Mouse (Mus musculus): ENCODE data around the gene Gpcpd1. TPM values are rescaled to one million over a fixed set of nuclear protein-coding genes. Genes with fewer than 3 reads are reported as not detected.

Gene Gpcpd1
- total and polyA plus RNA-seq, 2 experiments from 2014 or later: 55.7 to 84.0 TPM

- no peak overlapping the region for H3K27ac ChIP-seq (ENCODE audit: low read depth, low read length)
- no peak for TF ChIP-seq CTCF (IDR thresholded peaks at IDR 0.05)
- H3K9ac ChIP-seq (replicated peaks; ENCODE audit: low read length, poor library complexity, severe bottlenecking): no peak overlapping the region
- H3K27me3 ChIP-seq (ENCODE audit: insufficient read depth, low read length): no peaks in the 10 kb centered on the region
- ATAC-seq (ENCODE audit: low FRiP score) (no peak), DNase-seq (ENCODE audit: low spot score) (no peak)
- WGBS: 89% methylated on average over 4 of the region's 4 CpGs
- H3K9me3 ChIP-seq (ENCODE audit: low read length): no peaks in the 10 kb centered on the region
- no peak overlapping the region for H3K4me3 ChIP-seq (ENCODE audit: low read depth, low read length)
- no peaks in the 10 kb centered on the region for H3K36me3 ChIP-seq (ENCODE audit: insufficient read depth, low read length)
- peaks cover 11% of the 10 kb centered on the region; the same call in 1 of the 2 replicates for H3K4me1 ChIP-seq (ENCODE audit: insufficient read depth, low read length)
- no peak overlapping the region for H3K4me2 ChIP-seq (ENCODE audit: low read depth, low read length, poor library complexity, severe bottlenecking)
These were observed 24.2 kb upstream of the Gpcpd1 start for GRCm38 (mm10) chr2:132611551-132612233.

DNA sequence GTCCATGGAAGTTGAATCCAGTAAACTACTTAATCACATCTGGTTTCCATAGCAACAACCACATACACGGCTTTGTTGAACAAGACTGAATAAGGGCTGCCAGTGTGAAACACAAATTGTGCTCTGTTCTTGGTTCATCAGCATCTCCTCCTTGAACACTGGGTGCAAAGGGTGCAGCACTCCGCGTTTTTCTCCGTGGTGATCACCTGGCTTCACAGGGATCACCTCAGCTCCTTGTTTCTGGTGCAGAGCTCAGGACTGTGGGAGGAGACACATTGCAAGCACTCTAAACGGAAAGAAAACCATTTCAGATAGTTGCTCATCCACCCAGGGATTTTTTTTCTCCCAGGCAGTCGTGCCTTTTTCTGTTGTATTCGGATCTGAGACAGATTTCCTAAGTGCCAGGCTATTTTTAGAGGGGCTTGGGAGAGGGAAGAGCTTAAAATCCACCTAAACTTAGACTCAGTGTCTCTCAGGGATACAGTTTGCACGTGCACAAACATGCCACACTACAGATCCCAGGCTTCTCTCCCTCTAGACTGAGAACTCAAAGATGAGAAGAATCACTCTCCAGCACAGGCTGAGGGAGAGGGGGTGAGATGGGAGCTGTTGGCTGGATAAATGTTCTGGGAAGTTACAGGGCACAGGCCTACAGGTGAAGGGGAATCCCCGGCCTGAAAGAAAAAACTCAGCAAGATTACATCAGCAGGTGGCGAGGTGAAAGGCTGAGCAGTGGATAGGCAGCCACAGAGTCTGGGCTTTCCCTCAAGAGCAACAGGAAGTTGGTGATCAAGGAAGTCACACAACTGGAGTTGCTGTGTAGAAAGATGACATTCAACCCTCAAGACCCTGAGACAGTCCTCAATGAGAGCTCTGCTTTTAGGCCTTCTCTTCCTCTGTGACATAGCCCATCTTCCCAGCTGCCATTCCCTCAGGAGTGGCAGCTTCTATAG lies 19.9 kb upstream of the Gpcpd1 start:
- no peaks in the 10 kb centered on the region for H3K36me3 ChIP-seq (ENCODE audit: insufficient read depth, low read length)
- no peak for TF ChIP-seq CTCF (IDR thresholded peaks at IDR 0.05)
- no peaks in the 10 kb centered on the region for H3K9me3 ChIP-seq (ENCODE audit: low read length)
- H3K27ac ChIP-seq (ENCODE audit: low read depth, low read length): peak overlapping the region; percentile 75
- 0 out of 2 replicates have a peak overlapping the region, but pooled peaks have one; percentile 12 for H3K4me2 ChIP-seq (ENCODE audit: low read depth, low read length, poor library complexity, severe bottlenecking)
- ATAC-seq (ENCODE audit: low FRiP score): peak; percentile 68
- no peaks in the 10 kb centered on the region for H3K27me3 ChIP-seq (ENCODE audit: insufficient read depth, low read length)
- no peak overlapping the region for H3K9ac ChIP-seq (replicated peaks; ENCODE audit: low read length, poor library complexity, severe bottlenecking)
- WGBS: 28% methylated on average over 10 of the region's 10 CpGs
- no peak overlapping the region for H3K4me3 ChIP-seq (ENCODE audit: low read depth, low read length)
- peaks cover 11% of the 10 kb centered on the region; the same call in 1 of the 2 replicates for H3K4me1 ChIP-seq (ENCODE audit: insufficient read depth, low read length)
- DNase-seq (ENCODE audit: low spot score): peak; percentile 67

DNA sequence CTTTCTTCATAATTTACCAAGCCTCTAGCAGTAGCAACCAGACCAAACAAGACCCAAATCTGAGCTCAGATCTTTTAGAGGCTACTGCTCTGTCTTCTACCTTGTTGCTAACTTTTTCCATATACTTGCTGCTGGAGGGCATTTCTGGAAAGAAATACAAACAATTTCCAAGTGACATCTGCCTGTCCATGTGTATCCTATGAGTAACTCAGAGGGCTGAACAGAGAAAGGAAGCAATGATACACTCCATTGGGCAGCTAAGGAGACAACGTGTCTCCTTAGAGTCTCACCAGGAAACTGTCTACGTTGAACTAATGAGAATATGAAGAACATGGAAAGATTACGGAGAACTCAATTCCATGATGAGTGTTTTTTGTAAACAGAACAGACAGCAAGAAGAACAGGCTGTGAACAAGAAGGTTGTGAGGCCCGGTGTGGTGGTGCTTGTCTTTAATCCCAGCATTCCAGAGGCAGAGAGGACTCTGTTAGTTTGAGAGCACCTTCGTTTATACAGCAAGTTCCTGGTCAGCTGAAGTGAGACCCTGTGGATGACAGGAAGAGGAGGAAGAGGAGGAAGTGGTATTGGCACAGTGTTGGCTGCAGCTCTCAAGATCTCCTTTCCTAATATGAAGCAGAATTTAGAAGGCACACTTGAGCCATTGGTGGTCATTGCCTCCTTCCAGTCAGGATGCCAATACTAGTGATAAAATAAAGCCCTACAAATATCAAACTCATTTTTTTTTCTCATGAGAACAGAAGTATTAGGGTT lies 18.4 kb upstream of the Gpcpd1 start:
- no peak for TF ChIP-seq CTCF (IDR thresholded peaks at IDR 0.05)
- DNase-seq (ENCODE audit: low spot score): no peak
- H3K9me3 ChIP-seq (ENCODE audit: low read length): no peaks in the 10 kb centered on the region
- H3K27me3 ChIP-seq (ENCODE audit: insufficient read depth, low read length): no peaks in the 10 kb centered on the region
- 75% methylated on average over 5 of the region's 5 CpGs for WGBS
- no peak overlapping the region for H3K4me3 ChIP-seq (ENCODE audit: low read depth, low read length)
- peaks cover 11% of the 10 kb centered on the region; the same call in 1 of the 2 replicates for H3K4me1 ChIP-seq (ENCODE audit: insufficient read depth, low read length)
- no peaks in the 10 kb centered on the region for H3K36me3 ChIP-seq (ENCODE audit: insufficient read depth, low read length)
- no peak overlapping the region for H3K27ac ChIP-seq (ENCODE audit: low read depth, low read length)
- no peak for ATAC-seq (ENCODE audit: low FRiP score)
- H3K4me2 ChIP-seq (ENCODE audit: low read depth, low read length, poor library complexity, severe bottlenecking): no peak overlapping the region
- H3K9ac ChIP-seq (replicated peaks; ENCODE audit: low read length, poor library complexity, severe bottlenecking): no peak overlapping the region

DNA sequence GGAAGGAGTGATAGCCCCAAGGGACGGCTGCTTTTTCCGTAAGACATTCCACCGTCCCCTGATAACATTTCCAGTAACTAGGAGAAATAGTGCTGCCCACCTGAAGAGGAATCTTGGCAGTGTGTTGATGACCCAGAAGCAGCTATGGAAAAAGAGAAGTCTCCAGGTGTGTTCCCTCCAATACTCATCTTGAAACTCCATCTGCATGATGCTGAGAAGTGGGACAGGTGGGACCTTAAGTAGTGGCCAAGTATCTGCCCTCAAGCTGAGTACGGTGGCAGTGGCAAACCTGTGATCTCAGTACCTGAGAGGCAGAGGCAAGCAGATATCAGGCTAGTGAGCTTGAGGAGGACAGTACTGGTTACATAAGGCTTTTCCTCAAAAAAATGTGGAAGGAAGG lies 17.4 kb upstream of the Gpcpd1 start:
- DNase-seq (ENCODE audit: low spot score) (no peak), ATAC-seq (ENCODE audit: low FRiP score) (no peak)
- no peak overlapping the region for H3K4me3 ChIP-seq (ENCODE audit: low read depth, low read length)
- no peak overlapping the region for H3K4me2 ChIP-seq (ENCODE audit: low read depth, low read length, poor library complexity, severe bottlenecking)
- no peaks in the 10 kb centered on the region for H3K36me3 ChIP-seq (ENCODE audit: insufficient read depth, low read length)
- H3K9ac ChIP-seq (replicated peaks; ENCODE audit: low read length, poor library complexity, severe bottlenecking): no peak overlapping the region
- H3K4me1 ChIP-seq (ENCODE audit: insufficient read depth, low read length): peaks cover 11% of the 10 kb centered on the region; the same call in 1 of the 2 replicates
- WGBS: 96% methylated on average over 4 of the region's 4 CpGs
- no peak for TF ChIP-seq CTCF (IDR thresholded peaks at IDR 0.05)
- H3K9me3 ChIP-seq (ENCODE audit: low read length): no peaks in the 10 kb centered on the region
- no peaks in the 10 kb centered on the region for H3K27me3 ChIP-seq (ENCODE audit: insufficient read depth, low read length)
- H3K27ac ChIP-seq (ENCODE audit: low read depth, low read length): no peak overlapping the region

- Histone ChIP-seq H3K4me3 (ENCODE audit: low read depth, low read length) (no peak overlapping the region), H3K4me2 (ENCODE audit: low read depth, low read length, poor library complexity, severe bottlenecking) (no peak overlapping the region), H3K9ac (replicated peaks; ENCODE audit: low read length, poor library complexity, severe bottlenecking) (no peak overlapping the region), H3K36me3 (ENCODE audit: insufficient read depth, low read length) (no peaks in the 10 kb centered on the region), H3K27me3 (ENCODE audit: insufficient read depth, low read length) (no peaks in the 10 kb centered on the region), H3K4me1 (ENCODE audit: insufficient read depth, low read length) (peaks cover 11% of the 10 kb centered on the region; the same call in 1 of the 2 replicates), H3K27ac (ENCODE audit: low read depth, low read length) (no peak overlapping the region), H3K9me3 (ENCODE audit: low read length) (no peaks in the 10 kb centered on the region)
- DNase-seq (ENCODE audit: low spot score) (no peak), ATAC-seq (ENCODE audit: low FRiP score) (no peak)
- 80% methylated on average over 2 of the region's 2 CpGs for WGBS
- no peak for TF ChIP-seq CTCF (IDR thresholded peaks at IDR 0.05)
These were observed 16.2 kb upstream of the Gpcpd1 start for GRCm38 (mm10) chr2:132603706-132604105.

All from midbrain, postnatal 0 days (tissue).